Comparison of ENCODE assay signal across 22 mouse cellular contexts in genomic region chr4:81283081-81283480, GRCm38 (mm10).
"Had no signal": no experiment of that assay in that cellular context is flagged by ENCODE, and none has a peak within 500 bp of the region (broad histone marks: within the 10 kb centered on the region; RNA-seq: fewer than 3 reads in every experiment).

No protein-coding gene starts in this region.

- H3K9ac ChIP-seq: liver, embryonic 15.5 days; liver, postnatal 0 days; lung, embryonic 15.5 days; midbrain, embryonic 12.5 days; midbrain, embryonic 15.5 days; neural tube, embryonic 13.5 days; neural tube, embryonic 15.5 days had no signal

- H3K4me2 ChIP-seq: liver, embryonic 15.5 days; lung, embryonic 15.5 days; midbrain, embryonic 12.5 days; midbrain, embryonic 15.5 days; neural tube, embryonic 13.5 days; neural tube, embryonic 15.5 days had no signal

- H3K4me1 ChIP-seq: liver, embryonic 15.5 days; lung, embryonic 15.5 days; megakaryocyte, embryonic 14.5 days; midbrain, embryonic 15.5 days; neural tube, embryonic 13.5 days; neural tube, embryonic 15.5 days had no signal

- ATAC-seq: liver, postnatal 0 days; lung, postnatal 0 days; midbrain, embryonic 15.5 days had no signal

- H3K4me3 ChIP-seq: liver, embryonic 15.5 days; lung, embryonic 15.5 days; megakaryocyte, embryonic 14.5 days; midbrain, embryonic 12.5 days; midbrain, embryonic 15.5 days; myocyte; neural tube, embryonic 13.5 days; neural tube, embryonic 15.5 days had no signal

- DNase-seq: liver, postnatal 0 days; lung, adult 2 months; lung, postnatal 14 days; lung, postnatal 36 days; retina, postnatal 1 day; right cerebral cortex, adult 18-20 months; right cerebral cortex, postnatal 25 days; right cerebral cortex, postnatal 4 days; spleen, adult 18-20 months; thymus, adult 18-20 months; thymus, postnatal 14 days; thymus, postnatal 36 days had no signal

- H3K27ac ChIP-seq: liver, embryonic 15.5 days; lung, embryonic 15.5 days; macrophage; midbrain, embryonic 12.5 days; midbrain, embryonic 15.5 days; neural tube, embryonic 13.5 days; neural tube, embryonic 15.5 days had no signal

- H3K27me3 ChIP-seq: liver, embryonic 15.5 days; lung, embryonic 15.5 days; megakaryocyte, embryonic 14.5 days; midbrain, embryonic 12.5 days; midbrain, embryonic 15.5 days; neural tube, embryonic 13.5 days; neural tube, embryonic 15.5 days had no signal

- H3K36me3 ChIP-seq: liver, embryonic 15.5 days; midbrain, embryonic 15.5 days had no signal

- H3K9me3 ChIP-seq: liver, embryonic 15.5 days; lung, embryonic 15.5 days; megakaryocyte, embryonic 14.5 days; midbrain, embryonic 12.5 days; midbrain, embryonic 15.5 days; neural tube, embryonic 13.5 days; neural tube, embryonic 15.5 days had no signal
